Mouse (Mus musculus) hindbrain, embryonic 10.5 days (tissue): ENCODE measurements at regions not wholly inside any gene's neighbourhood (a gene's known extent, or its start where the extent isn't known, plus 50 kb on each side); places are given as distances from the start of the nearest gene placed in this dataset.
"Not testable (repeated sequence)": the region's sequence is repeated elsewhere in the genome, so short reads cannot be mapped to it uniquely, and the experiment has no call there.

Experiments
- DNase-seq: peaks from one replicate; pipeline ENCODE4 v3.0.0-alpha.2; 2017; ENCODE audit warnings: low spot score
- H3K27ac ChIP-seq: fragments of 300-500 bp; sonication (generic); 2 replicates; pipeline ENCODE4 v1.5.1; 2016; ENCODE audit warnings: mild to moderate bottlenecking, moderate library complexity
- H3K27me3 ChIP-seq: fragments of 300-500 bp; sonication (generic); 2 replicates; pipeline ENCODE4 v1.6.1; 2016; ENCODE audit warnings: mild to moderate bottlenecking; ENCODE audit not compliant: poor library complexity, insufficient read depth, severe bottlenecking
- H3K36me3 ChIP-seq: fragments of 300-500 bp; sonication (generic); 2 replicates; pipeline ENCODE4 v1.6.1; 2016; ENCODE audit warnings: mild to moderate bottlenecking, moderate library complexity
- H3K4me1 ChIP-seq: fragments of 300-500 bp; sonication (generic); replicated peaks from 2 replicates; pipeline ENCODE4 v1.6.1; 2016; ENCODE audit warnings: mild to moderate bottlenecking
- H3K4me3 ChIP-seq: fragments of 300-500 bp; sonication (generic); 2 replicates; pipeline ENCODE4 v1.5.1; 2016; ENCODE audit warnings: mild to moderate bottlenecking, moderate library complexity
- H3K9me3 ChIP-seq: fragments of 300-500 bp; sonication (generic); 2 replicates; pipeline ENCODE4 v1.6.1; 2016; ENCODE audit warnings: mild to moderate bottlenecking, moderate library complexity
- WGBS: fragments of 180-500 bp; shearing (Covaris S2); methylation state at CpG from one replicate; pipeline ENCODE4 v1.1.7; 2016; 5-methylcytosine and 5-hydroxymethylcytosine counted together

GRCm38 (mm10) chr5:148750002-148750734, 179.0 kb downstream of the Katnal1 start:
- no peak overlapping the region for H3K4me3 ChIP-seq
- no peaks in the 10 kb centered on the region for H3K36me3 ChIP-seq
- no peaks in the 10 kb centered on the region for H3K27me3 ChIP-seq
- peaks cover 4% of the 10 kb centered on the region for H3K4me1 ChIP-seq
- H3K9me3 ChIP-seq = no peaks in the 10 kb centered on the region
- 90% methylated on average over 16 of the region's 16 CpGs for WGBS
- no peak overlapping the region for H3K27ac ChIP-seq
- DNase-seq = no peak

- 90% methylated on average over 21 of the region's 21 CpGs for WGBS
- Histone ChIP-seq H3K9me3 (peaks cover 4% of the 10 kb centered on the region; the same call in 1 of the 2 replicates), H3K4me3 (no peak overlapping the region), H3K27ac (no peak overlapping the region), H3K4me1 (no peaks in the 10 kb centered on the region), H3K36me3 (no peaks in the 10 kb centered on the region), H3K27me3 (no peaks in the 10 kb centered on the region)
- no peak for DNase-seq
Measured at GRCm38 (mm10) chr5:148747972-148748764, 181.0 kb downstream of the Katnal1 start.

DNA sequence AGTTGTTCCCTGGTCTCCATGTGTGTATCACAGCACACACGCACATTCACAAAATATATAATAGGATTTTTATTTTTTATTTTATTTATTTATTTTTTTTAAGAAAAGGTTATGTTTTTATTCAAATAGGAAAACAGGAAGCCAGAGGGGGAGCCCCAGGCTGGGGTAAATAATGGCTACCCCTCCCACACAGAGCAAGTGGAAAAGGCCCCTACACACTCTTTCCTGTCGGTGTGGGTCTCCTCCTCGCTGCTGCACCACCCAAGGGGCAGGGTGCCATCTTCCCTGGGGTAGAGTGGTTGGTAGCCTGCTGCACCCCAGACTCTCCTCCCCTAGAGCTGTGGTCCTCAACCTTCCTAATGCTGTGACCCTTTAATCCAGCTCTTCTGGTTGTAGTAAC, 181.6 kb downstream of the Katnal1 start:
- Histone ChIP-seq H3K27me3 (no peaks in the 10 kb centered on the region), H3K4me3 (no peak overlapping the region), H3K9me3 (peaks cover 4% of the 10 kb centered on the region; the same call in 1 of the 2 replicates), H3K27ac (no peak overlapping the region), H3K4me1 (no peaks in the 10 kb centered on the region), H3K36me3 (no peaks in the 10 kb centered on the region)
- 89% methylated on average over 3 of the region's 3 CpGs for WGBS
- DNase-seq = no peak

DNA sequence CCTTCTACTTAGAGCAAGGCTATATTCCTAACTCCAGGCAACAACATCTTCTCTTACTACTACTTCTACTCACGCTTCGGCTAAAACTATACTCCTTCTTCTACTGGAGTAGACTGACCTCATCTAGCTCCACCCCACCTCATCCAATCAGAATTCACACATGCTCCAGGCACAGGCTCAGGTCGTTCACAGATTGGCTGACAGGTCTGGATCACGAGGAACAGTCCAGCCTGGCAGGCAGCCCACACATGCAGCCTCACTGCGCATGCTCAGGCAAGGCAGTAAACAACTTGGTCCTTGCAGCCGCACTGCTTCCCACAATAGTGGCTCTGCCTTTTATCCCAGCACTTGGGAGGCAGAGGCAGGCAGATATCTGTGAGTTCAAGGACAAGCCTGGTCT, 182.4 kb downstream of the Katnal1 start:
- not testable (repeated sequence) for H3K4me3 ChIP-seq, H3K9me3 ChIP-seq, H3K27me3 ChIP-seq, H3K4me1 ChIP-seq, DNase-seq, H3K27ac ChIP-seq, H3K36me3 ChIP-seq
- WGBS = 79% methylated on average over 6 of the region's 6 CpGs

DNA sequence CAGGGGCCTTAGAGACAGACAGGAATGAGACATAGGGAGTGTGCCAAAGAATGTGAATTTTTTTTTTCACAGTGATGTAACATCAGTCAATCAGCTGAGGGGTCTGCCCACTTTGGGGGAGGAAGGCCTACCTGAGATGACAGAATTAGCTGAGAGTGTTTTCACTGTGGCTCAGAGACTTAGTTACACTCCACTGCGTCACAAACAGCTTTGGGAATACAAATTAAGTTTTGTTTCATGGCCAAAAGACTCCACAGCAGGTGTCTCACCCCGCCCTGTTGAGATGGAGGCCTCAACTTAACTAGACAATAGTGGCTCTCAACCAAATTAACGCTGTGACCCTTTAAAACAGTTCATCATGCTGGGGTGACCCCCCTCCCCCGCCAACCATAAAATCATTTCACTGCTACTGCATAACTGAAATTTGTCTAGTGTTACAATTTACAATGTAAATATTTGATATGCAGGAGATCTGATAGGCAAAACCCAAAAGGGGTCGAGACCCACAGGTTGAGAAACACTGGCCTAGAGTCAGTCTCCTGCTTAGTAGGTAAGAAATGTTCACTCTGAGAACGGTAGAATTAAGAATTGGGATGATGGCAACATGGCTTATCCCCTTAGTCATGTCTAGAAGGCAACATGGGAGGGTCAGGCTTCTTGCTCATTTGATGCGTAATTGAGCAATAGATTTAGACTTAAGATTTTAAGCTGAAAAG, 184.3 kb downstream of the Katnal1 start:
- Histone ChIP-seq H3K27ac (no peak overlapping the region), H3K4me1 (peaks cover 13% of the 10 kb centered on the region), H3K4me3 (no peak overlapping the region), H3K36me3 (no peaks in the 10 kb centered on the region), H3K9me3 (peaks cover 4% of the 10 kb centered on the region; the same call in 1 of the 2 replicates), H3K27me3 (no peaks in the 10 kb centered on the region)
- no peak for DNase-seq
- 72% methylated on average over 7 of the region's 7 CpGs for WGBS

GRCm38 (mm10) chr5:148742158-148742835, 186.8 kb downstream of the Katnal1 start:
- H3K27me3 ChIP-seq = no peaks in the 10 kb centered on the region
- no peak overlapping the region for H3K4me3 ChIP-seq
- no peak overlapping the region for H3K27ac ChIP-seq
- H3K4me1 ChIP-seq = peaks cover 22% of the 10 kb centered on the region
- no peaks in the 10 kb centered on the region for H3K36me3 ChIP-seq
- no peak for DNase-seq
- 89% methylated on average over 8 of the region's 8 CpGs for WGBS
- H3K9me3 ChIP-seq = peaks cover 4% of the 10 kb centered on the region; the same call in 1 of the 2 replicates

DNA sequence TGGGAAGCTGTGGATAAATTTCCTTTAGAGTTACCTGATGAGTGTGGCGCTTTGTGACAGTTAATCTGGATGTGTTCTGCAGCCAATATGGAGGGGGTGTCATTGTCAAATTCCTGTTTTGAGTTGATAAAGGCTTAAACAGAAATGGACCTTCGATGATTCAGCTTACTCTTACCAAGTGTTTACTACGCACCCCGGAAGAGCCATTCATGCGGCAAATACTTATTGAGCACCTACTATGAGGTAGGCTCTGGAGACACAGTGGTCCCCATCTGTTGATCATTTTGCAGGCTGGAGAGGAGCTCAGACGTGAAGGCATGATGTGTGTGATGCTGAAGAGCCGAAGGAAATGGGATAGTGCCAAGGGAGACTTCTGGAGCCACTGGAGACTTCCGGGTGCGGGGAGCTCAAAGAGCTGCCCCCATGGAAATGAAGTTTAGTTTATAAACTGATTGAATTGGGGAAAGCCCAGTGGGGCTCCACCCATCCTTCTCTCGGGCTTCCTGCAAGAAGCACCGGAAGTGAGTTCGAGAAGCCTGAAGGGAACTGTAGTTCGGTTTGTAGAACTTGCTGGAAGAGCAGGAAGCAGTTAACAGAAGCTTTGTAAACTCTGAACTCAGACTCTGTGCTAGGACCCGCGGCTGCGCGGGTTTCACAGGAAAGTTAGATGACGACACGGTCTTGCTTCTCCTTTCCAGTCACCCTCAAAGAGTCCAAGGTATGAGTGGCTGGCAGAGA, 187.7 kb downstream of the Katnal1 start:
- peaks cover 22% of the 10 kb centered on the region for H3K4me1 ChIP-seq
- H3K36me3 ChIP-seq = no peaks in the 10 kb centered on the region
- no peak overlapping the region for H3K4me3 ChIP-seq
- H3K27me3 ChIP-seq = no peaks in the 10 kb centered on the region
- no peak for DNase-seq
- H3K9me3 ChIP-seq = peaks cover 4% of the 10 kb centered on the region; the same call in 1 of the 2 replicates
- no peak overlapping the region for H3K27ac ChIP-seq
- 92% methylated on average over 19 of the region's 19 CpGs for WGBS

- no peaks in the 10 kb centered on the region for H3K27me3 ChIP-seq
- peaks cover 8% of the 10 kb centered on the region; the same call in 1 of the 2 replicates for H3K9me3 ChIP-seq
- no peak overlapping the region for H3K4me3 ChIP-seq
- peaks cover 22% of the 10 kb centered on the region for H3K4me1 ChIP-seq
- peak; percentile 18 for DNase-seq
- no peak overlapping the region for H3K27ac ChIP-seq
- 76% methylated on average over 15 of the region's 15 CpGs for WGBS
- no peaks in the 10 kb centered on the region for H3K36me3 ChIP-seq
Measured at GRCm38 (mm10) chr5:148740366-148741266, 188.0 kb upstream of the Ubl3 start.

DNA sequence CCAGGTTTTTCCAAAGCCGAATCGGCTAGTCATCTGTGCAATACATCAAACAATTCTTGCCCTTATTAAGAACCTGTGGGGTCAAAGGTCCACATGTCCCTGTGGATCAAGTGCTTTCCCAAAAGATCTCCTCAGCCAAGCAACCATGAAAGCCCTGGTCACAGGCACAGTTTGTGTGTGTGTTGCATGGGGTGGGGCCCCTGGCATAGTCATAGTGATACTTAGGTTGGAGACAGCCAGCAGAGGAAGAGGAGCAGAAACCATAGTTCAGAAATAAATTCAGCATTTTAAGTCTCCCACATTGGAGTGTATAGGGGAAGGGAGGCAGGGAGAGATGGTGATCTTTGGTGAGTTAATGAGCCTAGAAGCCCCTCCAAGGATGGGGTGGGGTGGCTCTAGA, 187.1 kb upstream of the Ubl3 start:
- 85% methylated on average over 2 of the region's 2 CpGs for WGBS

GRCm38 (mm10) chr5:148739141-148739540, 186.6 kb upstream of the Ubl3 start:
- H3K9me3 ChIP-seq = peaks cover 5% of the 10 kb centered on the region; the same call in 1 of the 2 replicates
- DNase-seq = no peak
- H3K36me3 ChIP-seq = no peaks in the 10 kb centered on the region
- 73% methylated on average over 3 of the region's 3 CpGs for WGBS
- no peak overlapping the region for H3K27ac ChIP-seq
- no peak overlapping the region for H3K4me3 ChIP-seq
- no peaks in the 10 kb centered on the region for H3K27me3 ChIP-seq
- peaks cover 22% of the 10 kb centered on the region for H3K4me1 ChIP-seq

More for the DNA sequence above, 187.1 kb upstream of the Ubl3 start:
- DNase-seq = no peak
- H3K9me3 ChIP-seq = peaks cover 8% of the 10 kb centered on the region; the same call in 1 of the 2 replicates
- H3K36me3 ChIP-seq = no peaks in the 10 kb centered on the region
- no peaks in the 10 kb centered on the region for H3K27me3 ChIP-seq
- no peak overlapping the region for H3K27ac ChIP-seq
- H3K4me3 ChIP-seq = no peak overlapping the region
- peaks cover 22% of the 10 kb centered on the region for H3K4me1 ChIP-seq

- 89% methylated on average over 15 of the region's 15 CpGs for WGBS
- Histone ChIP-seq H3K4me1 (peaks cover 17% of the 10 kb centered on the region), H3K4me3 (no peak overlapping the region), H3K9me3 (peaks cover 3% of the 10 kb centered on the region; the same call in 1 of the 2 replicates), H3K27me3 (no peaks in the 10 kb centered on the region), H3K27ac (no peak overlapping the region), H3K36me3 (no peaks in the 10 kb centered on the region)
- DNase-seq = no peak
Measured at GRCm38 (mm10) chr5:148729541-148729940, 177.0 kb upstream of the Ubl3 start.
